Mouse (Mus musculus) stomach, embryonic 16.5 days (tissue): Measurements from ENCODE around the gene Ccnk. TPM values are rescaled to one million over a fixed set of nuclear protein-coding genes. Genes with fewer than 3 reads are reported as not detected.

Experiments used
- ATAC-seq: fragments of 200-750 bp; cut with Nextera tagmentation; 2 replicates; pipeline ENCODE4 v1.8.0; 2017; ENCODE audit warnings: moderate number of reproducible peaks, moderate TSS enrichment; ENCODE audit not compliant: insufficient read depth, low FRiP score
- H3K27ac ChIP-seq: fragments of 300-500 bp; sonication (generic); 2 replicates; pipeline ENCODE4 v1.5.1; 2014; ENCODE audit warnings: low read length
- H3K27me3 ChIP-seq: fragments of 300-500 bp; sonication (generic); 2 replicates; pipeline ENCODE4 v1.6.1; 2014; ENCODE audit warnings: low read length, control low read depth, mixed read lengths; ENCODE audit not compliant: control insufficient read depth, insufficient read depth
- H3K36me3 ChIP-seq: fragments of 300-500 bp; sonication (generic); 2 replicates; pipeline ENCODE4 v1.6.1; 2014; ENCODE audit warnings: low read length; ENCODE audit not compliant: control insufficient read depth, insufficient read depth
- H3K4me1 ChIP-seq: fragments of 300-500 bp; sonication (generic); 2 replicates; pipeline ENCODE4 v1.6.1; 2014; ENCODE audit warnings: low read length, control low read depth, mixed read lengths; ENCODE audit not compliant: control insufficient read depth, insufficient read depth
- H3K4me2 ChIP-seq: fragments of 300-500 bp; sonication (generic); 2 replicates; pipeline ENCODE4 v1.6.1; 2014; ENCODE audit warnings: low read depth, low read length, mixed read lengths
- H3K4me3 ChIP-seq: fragments of 300-500 bp; sonication (generic); replicated peaks from 2 replicates; pipeline ENCODE4 v1.5.1; 2014; ENCODE audit warnings: mild to moderate bottlenecking, low read length
- H3K9ac ChIP-seq: fragments of 300-500 bp; sonication (generic); 2 replicates; pipeline ENCODE4 v1.6.1; 2014; ENCODE audit warnings: low read length
- H3K9me3 ChIP-seq: fragments of 300-500 bp; sonication (generic); replicated peaks from 2 replicates; pipeline ENCODE4 v1.6.1; 2016; ENCODE audit warnings: low read length, control low read depth; ENCODE audit not compliant: control insufficient read depth
- WGBS: fragments of 180-500 bp; shearing (Covaris S2); extraction: QIAGEN DNeasy Blood & Tissue Kit; methylation state at CpG from one replicate; pipeline ENCODE4 v1.1.7; 2014; 5-methylcytosine and 5-hydroxymethylcytosine counted together
- polyA plus RNA-seq: library from polyadenylated mRNA; unstranded; fragments of >200 nt; fragmentation: Nextera tagmentation; extraction: Ambion mirVana; gene quantifications from 2 replicates; pipeline ENCODE4 v1.2.1, GENCODE M21; 2015

Ccnk gene
- polyA plus RNA-seq, 1 experiment from 2014 or later = 2.5 TPM

- no peak overlapping the region for H3K4me2 ChIP-seq
- WGBS = 79% methylated on average over 13 of the region's 13 CpGs
These were observed 46.8 kb downstream of the Ccnk start for GRCm38 (mm10) chr12:108226216-108226615.

GRCm38 (mm10) chr12:108226941-108227340, 47.6 kb downstream of the Ccnk start:
- H3K9me3 ChIP-seq = no peaks in the 10 kb centered on the region
- H3K4me1 ChIP-seq = peaks cover 15% of the 10 kb centered on the region
- no peak overlapping the region for H3K4me3 ChIP-seq
- H3K36me3 ChIP-seq = no peaks in the 10 kb centered on the region
- WGBS = 87% methylated on average over 12 of the region's 12 CpGs
- H3K9ac ChIP-seq = no peak overlapping the region
- H3K4me2 ChIP-seq = no peak overlapping the region
- H3K27ac ChIP-seq = no peak overlapping the region
- ATAC-seq = no peak
- no peaks in the 10 kb centered on the region for H3K27me3 ChIP-seq

More at GRCm38 (mm10) chr12:108226216-108226615, 46.8 kb downstream of the Ccnk start:
- no peaks in the 10 kb centered on the region for H3K27me3 ChIP-seq
- no peak overlapping the region for H3K4me3 ChIP-seq
- ATAC-seq = no peak
- H3K36me3 ChIP-seq = no peaks in the 10 kb centered on the region
- no peak overlapping the region for H3K27ac ChIP-seq
- H3K9me3 ChIP-seq = no peaks in the 10 kb centered on the region
- peaks cover 18% of the 10 kb centered on the region for H3K4me1 ChIP-seq
- no peak overlapping the region for H3K9ac ChIP-seq

DNA sequence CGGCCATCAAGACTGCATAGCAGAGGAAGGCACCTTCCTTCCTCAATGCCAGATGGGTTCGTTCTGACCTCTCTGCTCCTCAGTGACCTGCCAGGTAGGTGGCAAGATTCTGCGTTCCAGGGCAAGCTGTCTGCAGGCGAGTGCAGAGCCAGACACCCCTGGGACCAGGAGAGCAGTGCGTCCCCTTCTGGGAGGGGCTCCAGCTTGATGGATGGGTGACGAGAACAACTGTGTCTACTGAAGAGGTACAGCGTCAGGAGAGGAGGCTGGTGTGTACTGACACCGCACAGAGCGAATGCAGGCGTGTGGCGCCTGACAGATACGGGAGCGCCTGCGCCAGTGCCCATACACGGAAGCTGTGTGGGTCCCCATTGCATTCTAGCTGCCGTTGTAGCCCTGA, 48.1 kb downstream of the Ccnk start:
- no peak overlapping the region for H3K9ac ChIP-seq
- no peak overlapping the region for H3K4me2 ChIP-seq
- H3K27me3 ChIP-seq = no peaks in the 10 kb centered on the region
- H3K9me3 ChIP-seq = no peaks in the 10 kb centered on the region
- no peaks in the 10 kb centered on the region for H3K36me3 ChIP-seq
- H3K4me1 ChIP-seq = peaks cover 15% of the 10 kb centered on the region
- ATAC-seq = no peak
- H3K4me3 ChIP-seq = no peak overlapping the region
- WGBS = 80% methylated on average over 16 of the region's 16 CpGs
- no peak overlapping the region for H3K27ac ChIP-seq

GRCm38 (mm10) chr12:108230077-108230476, 50.7 kb downstream of the Ccnk start:
- Histone ChIP-seq H3K4me2 (no peak overlapping the region), H3K9ac (no peak overlapping the region), H3K4me3 (no peak overlapping the region), H3K27ac (no peak overlapping the region), H3K9me3 (no peaks in the 10 kb centered on the region), H3K27me3 (no peaks in the 10 kb centered on the region), H3K36me3 (no peaks in the 10 kb centered on the region), H3K4me1 (peaks cover 21% of the 10 kb centered on the region)
- WGBS = 77% methylated on average over 12 of the region's 12 CpGs
- ATAC-seq = no peak

DNA sequence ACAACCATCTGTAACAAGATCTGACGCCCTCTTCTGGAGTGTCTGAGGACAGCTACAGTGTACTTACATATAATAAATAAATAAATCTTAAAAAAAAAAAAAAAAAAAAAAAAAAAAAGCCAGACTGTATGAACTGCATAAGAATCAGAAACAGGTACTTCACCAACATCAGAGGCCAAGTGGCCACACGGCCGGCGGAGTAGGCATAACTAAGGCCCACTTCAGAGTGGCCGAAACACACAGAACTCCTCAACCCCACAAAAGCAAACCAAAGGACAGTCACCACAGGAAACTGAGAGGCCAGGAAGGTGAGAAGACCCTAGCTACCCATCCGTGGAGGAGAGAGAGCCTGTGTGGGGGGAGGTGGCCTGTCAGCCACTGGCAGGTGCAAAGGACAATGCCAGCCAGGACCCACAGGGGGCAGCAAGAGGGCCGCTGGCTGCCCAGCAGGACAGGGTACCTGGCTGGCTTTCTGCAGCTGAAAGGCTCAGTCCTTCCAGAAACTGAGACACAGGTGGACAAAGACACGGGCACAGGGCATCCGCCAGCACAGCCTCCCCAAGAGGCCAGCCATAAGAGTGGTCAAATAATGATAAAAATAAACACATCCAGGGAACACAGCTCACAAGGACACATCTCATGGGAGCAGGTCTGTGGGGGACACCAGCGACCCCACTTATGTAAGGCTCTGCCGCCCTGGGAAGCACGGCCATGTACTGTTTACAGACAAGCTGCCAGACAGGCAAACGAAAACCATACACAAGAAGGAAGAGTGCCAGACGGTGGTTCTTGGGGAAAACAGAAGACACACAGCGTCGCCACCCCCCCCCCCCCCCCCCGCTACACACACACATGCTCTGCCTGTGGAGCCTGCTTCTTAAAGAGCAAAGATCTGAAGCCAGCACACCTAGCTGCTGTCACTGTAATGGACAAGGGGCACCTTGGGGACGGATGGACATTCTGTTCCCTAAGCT, 51.7 kb downstream of the Ccnk start:
- H3K4me1 ChIP-seq = peaks cover 19% of the 10 kb centered on the region
- no peak for ATAC-seq
- no peak overlapping the region for H3K4me3 ChIP-seq
- no peaks in the 10 kb centered on the region for H3K27me3 ChIP-seq
- no peak overlapping the region for H3K4me2 ChIP-seq
- 0 out of 2 replicates have a peak overlapping the region, but pooled peaks have one; percentile 3 for H3K9ac ChIP-seq
- H3K27ac ChIP-seq = no peak overlapping the region
- H3K36me3 ChIP-seq = no peaks in the 10 kb centered on the region
- H3K9me3 ChIP-seq = no peaks in the 10 kb centered on the region
- WGBS = 49% methylated on average over 16 of the region's 18 CpGs

GRCm38 (mm10) chr12:108231901-108232300, 52.5 kb downstream of the Ccnk start:
- Histone ChIP-seq H3K9me3 (no peaks in the 10 kb centered on the region), H3K27me3 (no peaks in the 10 kb centered on the region), H3K4me1 (peaks cover 24% of the 10 kb centered on the region), H3K36me3 (no peaks in the 10 kb centered on the region), H3K27ac (no peak overlapping the region), H3K4me2 (no peak overlapping the region), H3K4me3 (no peak overlapping the region), H3K9ac (no peak overlapping the region)
- no peak for ATAC-seq
- 48% methylated on average over 9 of the region's 9 CpGs for WGBS

DNA sequence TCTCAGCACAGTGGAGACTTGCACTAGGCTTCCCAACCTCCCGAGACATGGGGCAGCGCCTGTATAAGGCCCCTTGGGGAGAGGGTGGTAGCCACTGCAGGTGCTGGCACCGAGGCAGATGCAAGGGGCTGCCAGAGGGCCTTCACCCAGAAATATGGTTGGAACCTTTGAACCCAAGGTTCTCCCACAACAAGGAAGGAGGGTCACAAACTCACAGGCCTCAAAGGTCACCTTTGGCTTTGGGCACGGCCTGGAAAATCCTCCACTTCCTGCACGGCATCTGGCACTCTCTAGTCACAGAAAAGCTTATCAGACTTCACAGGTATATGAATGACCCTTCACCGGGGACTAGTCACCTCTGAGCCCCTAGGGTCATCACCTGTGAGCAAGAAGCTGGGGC, 54.4 kb downstream of the Ccnk start:
- Histone ChIP-seq H3K9me3 (no peaks in the 10 kb centered on the region), H3K27me3 (no peaks in the 10 kb centered on the region), H3K4me1 (peaks cover 24% of the 10 kb centered on the region), H3K4me3 (no peak overlapping the region), H3K9ac (no peak overlapping the region; the same call in 1 of the 2 replicates), H3K27ac (peak overlapping the region; percentile 73), H3K4me2 (no peak overlapping the region), H3K36me3 (no peaks in the 10 kb centered on the region)
- WGBS = 81% methylated on average over 6 of the region's 6 CpGs
- no peak for ATAC-seq

DNA sequence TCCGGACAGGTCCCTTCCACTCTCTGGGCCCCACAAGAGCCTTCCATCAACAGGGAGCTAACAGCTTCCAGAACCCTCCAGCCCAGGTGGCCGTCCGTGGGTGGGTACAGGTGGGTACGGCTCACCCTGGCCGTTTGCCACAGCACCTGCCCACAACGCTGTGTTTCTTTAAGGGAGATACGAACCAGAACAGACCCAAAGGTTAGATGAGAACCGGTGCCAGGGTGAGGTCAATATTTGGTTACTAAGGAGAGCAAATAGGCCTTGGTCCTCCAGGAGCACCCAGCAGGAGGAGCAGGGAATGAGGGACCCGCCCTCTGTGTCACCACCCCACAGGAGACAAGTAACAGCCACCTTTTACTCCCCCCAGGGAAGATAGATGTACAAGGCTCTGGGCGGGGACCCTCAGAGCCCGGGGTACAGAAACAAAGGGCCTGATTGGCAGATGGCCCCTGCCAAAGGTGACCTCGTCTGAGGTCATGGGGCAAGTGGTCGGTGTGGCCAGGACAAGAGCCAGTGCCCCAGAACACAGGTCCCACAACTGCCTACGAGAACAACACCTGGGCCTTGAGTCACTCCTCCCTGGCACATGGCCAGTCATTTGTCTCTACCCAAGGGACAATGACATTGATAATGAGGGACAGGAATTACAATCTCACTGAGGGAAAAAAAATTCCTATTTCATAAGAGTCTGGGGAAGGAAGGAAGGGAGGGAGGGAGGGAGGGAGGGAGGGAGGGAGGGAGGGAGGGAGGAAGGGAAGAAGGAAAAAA, 55.6 kb downstream of the Ccnk start:
- H3K4me1 ChIP-seq = peaks cover 34% of the 10 kb centered on the region
- no peaks in the 10 kb centered on the region for H3K36me3 ChIP-seq
- H3K27ac ChIP-seq = peak overlapping the region; percentile 73
- H3K27me3 ChIP-seq = no peaks in the 10 kb centered on the region
- no peak overlapping the region for H3K4me3 ChIP-seq
- no peaks in the 10 kb centered on the region for H3K9me3 ChIP-seq
- 0 out of 2 replicates have a peak overlapping the region, but pooled peaks have one; percentile 21 for H3K9ac ChIP-seq
- peak; percentile 31; the same call in 1 of the 2 replicates for ATAC-seq
- H3K4me2 ChIP-seq = no peak overlapping the region
- 56% methylated on average over 14 of the region's 14 CpGs for WGBS
